In genomic region chr17:15286596-15286995, GRCm38 (mm10) we compare ENCODE assay signal across 32 mouse cellular contexts.
"Had no signal": no experiment of that assay in that cellular context is flagged by ENCODE, and none has a peak within 500 bp of the region (broad histone marks: within the 10 kb centered on the region; RNA-seq: fewer than 3 reads in every experiment).

No protein-coding gene starts in this region.

- H3K27ac ChIP-seq: limb, embryonic 10.5 days; limb, embryonic 12.5 days; limb, embryonic 13.5 days; limb, embryonic 15.5 days; liver, embryonic 12.5 days; liver, embryonic 13.5 days; liver, embryonic 14.5 days; liver, embryonic 15.5 days; lung, embryonic 15.5 days; macrophage; midbrain, embryonic 10.5 days; midbrain, embryonic 12.5 days; midbrain, embryonic 13.5 days; midbrain, embryonic 15.5 days; neural tube, embryonic 12.5 days had no signal

- H3K27me3 ChIP-seq: limb, embryonic 12.5 days; limb, embryonic 13.5 days; limb, embryonic 15.5 days; liver, embryonic 12.5 days; liver, embryonic 13.5 days; liver, embryonic 15.5 days; lung, embryonic 15.5 days; midbrain, embryonic 12.5 days; midbrain, embryonic 13.5 days; midbrain, embryonic 15.5 days; neural tube, embryonic 12.5 days had no signal

- ATAC-seq: liver, embryonic 12.5 days; liver, postnatal 0 days; lung, postnatal 0 days; midbrain, embryonic 15.5 days; midbrain, embryonic 16.5 days had no signal

- H3K4me3 ChIP-seq: limb, embryonic 10.5 days; limb, embryonic 12.5 days; limb, embryonic 13.5 days; limb, embryonic 15.5 days; liver, embryonic 12.5 days; liver, embryonic 13.5 days; liver, embryonic 15.5 days; lung, embryonic 15.5 days; megakaryocyte, embryonic 14.5 days; midbrain, embryonic 10.5 days; midbrain, embryonic 12.5 days; midbrain, embryonic 13.5 days; midbrain, embryonic 15.5 days; myocyte; neural tube, embryonic 12.5 days had no signal

- H3K4me2 ChIP-seq: limb, embryonic 12.5 days; limb, embryonic 13.5 days; limb, embryonic 15.5 days; liver, embryonic 11.5 days; liver, embryonic 12.5 days; liver, embryonic 13.5 days; liver, embryonic 15.5 days; lung, embryonic 14.5 days; lung, embryonic 15.5 days; midbrain, embryonic 11.5 days; midbrain, embryonic 12.5 days; midbrain, embryonic 13.5 days; midbrain, embryonic 15.5 days; neural tube, embryonic 12.5 days had no signal

- H3K9ac ChIP-seq: limb, embryonic 12.5 days; limb, embryonic 13.5 days; limb, embryonic 15.5 days; liver, embryonic 12.5 days; liver, embryonic 13.5 days; liver, embryonic 14.5 days; liver, embryonic 15.5 days; liver, postnatal 0 days; lung, embryonic 14.5 days; lung, embryonic 15.5 days; midbrain, embryonic 12.5 days; midbrain, embryonic 13.5 days; midbrain, embryonic 15.5 days; neural tube, embryonic 12.5 days had no signal

- DNase-seq: left cerebral cortex, postnatal 4 days; liver; liver, embryonic 13.5 days; liver, postnatal 0 days; lung, adult 18-20 months; lung, adult 2 months; lung, embryonic 14.5 days; lung, postnatal 10 days; lung, postnatal 14 days; lung, postnatal 36 days; lung, postnatal 4 days; midbrain, embryonic 14.5 days had no signal

- H3K4me1 ChIP-seq: liver, embryonic 12.5 days; liver, embryonic 13.5 days; liver, embryonic 15.5 days had no signal

- H3K9me3 ChIP-seq: limb, embryonic 10.5 days; limb, embryonic 12.5 days; limb, embryonic 13.5 days; limb, embryonic 15.5 days; liver, embryonic 12.5 days; liver, embryonic 13.5 days; liver, embryonic 15.5 days; lung, embryonic 15.5 days; megakaryocyte, embryonic 14.5 days; midbrain, embryonic 10.5 days; midbrain, embryonic 12.5 days; midbrain, embryonic 13.5 days; midbrain, embryonic 15.5 days; neural tube, embryonic 12.5 days had no signal

- H3K36me3 ChIP-seq: limb, embryonic 10.5 days; limb, embryonic 12.5 days; limb, embryonic 13.5 days; limb, embryonic 15.5 days; liver, embryonic 12.5 days; liver, embryonic 13.5 days; liver, embryonic 15.5 days; lung, embryonic 15.5 days; midbrain, embryonic 10.5 days; midbrain, embryonic 12.5 days; midbrain, embryonic 13.5 days; midbrain, embryonic 15.5 days; neural tube, embryonic 12.5 days had no signal
